Mouse (Mus musculus): Measurements from ENCODE around the gene Vti1a.

- no peak for TF ChIP-seq EP300 (IDR thresholded peaks at IDR 0.05; ENCODE audit: low read depth)
- TF ChIP-seq CTCF (IDR thresholded peaks at IDR 0.05; ENCODE audit: low read depth), result no peak
Measured at GRCm38 (mm10) chr19:55266786-55267185, 49.3 kb upstream of the Vti1a start.
